Mouse (Mus musculus): ENCODE measurements at regions not wholly inside any gene's neighbourhood (a gene's known extent, or its start where the extent isn't known, plus 50 kb on each side); places are given as distances from the start of the nearest gene placed in this dataset.
"Not testable (repeated sequence)": the region's sequence is repeated elsewhere in the genome, so short reads cannot be mapped to it uniquely, and the experiment has no call there.

- DNase-seq, result no peak
These were observed 52.4 kb upstream of the Plxna2 start for GRCm38 (mm10) chr1:194565574-194565973.

DNA sequence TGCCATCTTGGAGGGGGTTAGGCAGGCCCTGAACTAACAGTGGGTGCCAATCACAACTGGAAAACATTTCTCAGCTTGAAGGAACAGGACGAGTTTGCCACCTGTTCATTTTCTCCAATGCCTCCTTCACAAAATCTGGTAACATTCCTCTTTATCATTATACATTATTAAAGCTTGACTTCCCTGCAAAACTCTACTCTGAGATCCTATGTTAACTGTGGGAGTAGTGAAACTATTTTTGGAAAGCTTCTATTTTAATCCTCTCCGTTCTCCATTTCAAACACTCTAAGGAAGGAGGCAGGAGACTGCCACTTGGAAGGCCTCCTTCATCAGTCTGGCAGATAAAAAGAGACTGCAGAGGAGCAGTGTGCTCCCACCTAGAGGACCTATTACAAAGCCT is 54.1 kb upstream of the Plxna2 start:
- no peak for DNase-seq

DNA sequence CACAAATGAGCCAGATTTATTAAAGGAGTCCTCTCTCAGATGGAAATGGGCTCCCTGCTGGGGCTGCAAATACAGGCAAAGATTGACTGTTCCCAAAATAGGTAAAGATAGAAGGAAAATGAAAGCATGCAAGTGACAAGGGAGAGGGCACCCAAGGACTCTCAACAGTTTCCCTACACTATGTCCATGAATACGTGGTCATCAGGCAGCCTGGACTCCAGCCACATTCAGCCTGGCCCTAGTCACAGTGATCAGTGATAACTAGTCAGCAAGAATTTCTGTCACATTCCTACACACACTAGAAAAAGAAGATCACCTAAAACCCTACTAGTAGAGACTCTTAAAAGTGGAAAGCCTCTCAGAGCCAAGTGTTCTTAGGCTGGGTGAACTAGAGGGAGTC is 56.9 kb upstream of the Plxna2 start:
- peak; percentile 17 for DNase-seq

- peak; percentile 46 for DNase-seq
These were observed 69.4 kb upstream of the Plxna2 start for GRCm38 (mm10) chr1:194548661-194549060.

GRCm38 (mm10) chr1:194548243-194548642 is 69.8 kb upstream of the Plxna2 start:
- no peak for DNase-seq

DNA sequence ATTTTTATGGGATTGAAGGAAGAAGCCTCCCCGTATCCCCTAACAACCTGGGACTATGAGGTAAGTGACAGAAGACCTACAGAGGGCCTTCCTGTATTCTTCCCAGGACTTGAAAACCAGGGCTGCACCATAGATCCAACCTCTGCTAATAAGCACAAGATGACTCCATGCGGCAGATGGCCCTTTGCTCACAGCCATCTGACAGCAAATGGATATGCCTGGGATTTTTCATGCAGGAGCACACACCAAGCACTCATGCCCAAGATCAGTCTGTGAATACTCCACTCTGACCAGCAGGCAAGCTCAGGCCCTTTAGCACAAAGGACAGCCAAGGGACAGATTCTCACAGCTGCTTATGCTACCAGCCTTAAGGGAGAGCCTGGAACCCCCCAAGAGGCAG is 77.1 kb upstream of the Plxna2 start:
- DNase-seq, result no peak

- DNase-seq, result no peak
These were observed 90.5 kb upstream of the Plxna2 start for GRCm38 (mm10) chr1:194527342-194528165.

DNA sequence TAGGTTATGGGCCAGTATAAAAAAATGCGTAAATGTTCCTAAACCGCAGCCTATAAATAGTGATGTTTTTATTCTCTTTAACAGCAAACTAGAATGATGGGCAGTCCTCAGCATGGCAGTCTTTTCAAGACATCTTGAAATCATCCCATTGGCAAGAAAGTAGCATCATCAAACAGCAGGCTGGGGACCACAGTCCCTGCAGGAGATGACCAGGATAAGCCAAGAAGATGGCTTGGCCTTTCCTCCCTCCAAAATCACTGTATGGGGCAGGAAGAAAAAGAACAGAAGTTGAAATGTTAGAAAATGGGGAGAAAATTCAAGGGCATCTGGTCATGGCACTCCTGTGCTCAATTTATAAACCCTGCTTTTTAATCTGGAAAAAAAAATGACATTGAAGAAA is 93.0 kb upstream of the Plxna2 start:
- no peak for DNase-seq

DNA sequence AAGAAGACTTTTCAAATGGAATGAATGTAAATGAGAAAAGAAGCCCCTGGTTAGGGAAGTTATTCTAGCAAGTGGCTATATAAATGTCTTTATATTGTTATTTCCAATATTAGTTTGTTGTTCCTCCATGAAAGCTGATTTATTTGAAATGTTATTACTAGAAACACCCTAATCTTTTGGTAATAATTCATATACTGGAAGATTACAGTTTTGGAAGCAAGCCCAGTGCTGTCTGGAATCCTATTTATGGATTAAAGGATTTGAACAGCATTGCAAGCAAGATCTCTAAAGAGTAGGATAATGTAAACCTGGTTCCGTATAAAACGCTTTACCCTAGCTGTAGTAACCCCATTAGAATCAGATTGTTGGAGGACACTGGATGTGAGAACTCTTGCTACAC is 96.8 kb upstream of the Plxna2 start:
- DNase-seq, result no peak

GRCm38 (mm10) chr1:194519509-194520220 is 98.4 kb upstream of the Plxna2 start:
- no peak for DNase-seq

GRCm38 (mm10) chr1:194516136-194516535 is 101.9 kb upstream of the Plxna2 start:
- no peak for DNase-seq

- DNase-seq, result no peak
These were observed 109.7 kb upstream of the Plxna2 start for GRCm38 (mm10) chr1:194508314-194508713.

DNA sequence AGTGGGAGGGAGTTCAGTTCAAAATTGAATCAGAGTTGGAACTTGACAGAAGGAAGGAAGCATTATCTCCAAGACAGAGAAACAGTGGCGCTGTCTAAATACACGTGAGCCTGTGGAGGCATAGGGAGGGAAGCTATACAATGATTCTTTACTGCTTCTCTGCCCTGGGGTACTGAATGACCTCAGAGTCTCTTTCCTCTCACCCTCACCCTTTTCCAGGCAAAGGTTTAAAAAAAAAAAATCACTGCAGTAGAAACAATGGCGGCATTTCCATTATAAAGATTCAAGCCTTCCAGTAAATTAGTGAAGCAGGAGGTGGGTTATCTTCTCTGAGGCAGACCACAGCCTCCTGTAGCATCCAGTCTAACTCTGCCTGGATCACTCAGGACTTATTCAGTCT is 112.2 kb upstream of the Plxna2 start:
- DNase-seq, result no peak

- no peak for DNase-seq
These were observed 113.8 kb upstream of the Plxna2 start for GRCm38 (mm10) chr1:194504207-194504606.

DNA sequence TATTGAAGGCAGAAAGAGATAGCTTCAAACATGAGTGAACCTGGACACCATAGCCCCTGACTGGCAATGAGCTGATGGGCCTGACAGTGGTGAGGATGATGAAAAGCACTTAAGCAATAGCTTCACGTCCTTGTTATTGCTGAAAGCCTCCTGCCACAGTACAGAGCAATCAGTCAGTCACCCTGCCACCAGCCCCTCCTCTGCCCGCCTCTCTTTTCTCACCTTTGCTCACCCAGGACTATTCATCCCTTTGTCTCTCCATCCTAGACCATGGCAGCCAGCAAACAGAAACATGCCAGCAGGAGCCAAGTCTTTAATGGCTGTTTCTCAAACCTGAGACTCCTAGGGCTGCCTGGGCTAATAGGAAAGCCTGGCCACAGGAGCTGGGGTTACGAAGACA is 114.5 kb upstream of the Plxna2 start:
- DNase-seq, result peak; percentile 14

GRCm38 (mm10) chr1:194496424-194496823 is 121.6 kb upstream of the Plxna2 start:
- DNase-seq, result no peak

DNA sequence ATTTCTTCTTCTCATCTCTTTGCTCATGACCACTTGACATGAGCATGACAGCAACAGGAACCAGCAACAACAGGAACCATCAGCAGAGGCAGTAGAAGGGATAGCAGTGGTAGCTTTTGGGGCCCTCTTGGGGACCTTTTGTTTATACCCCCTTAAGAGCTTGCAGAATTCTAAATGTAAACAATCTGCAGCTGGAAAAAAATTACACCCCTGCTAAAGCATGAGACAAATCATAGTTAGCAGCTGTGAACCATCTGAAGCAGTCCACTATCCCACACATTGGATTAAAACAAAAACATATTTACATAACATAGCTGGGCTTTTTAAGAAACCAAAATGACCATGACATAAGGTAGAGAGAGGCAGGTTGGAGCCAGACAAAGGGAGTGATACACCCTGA is 126.9 kb upstream of the Plxna2 start:
- DNase-seq, result no peak

GRCm38 (mm10) chr1:194488126-194488525 is 129.9 kb upstream of the Plxna2 start:
- no peak for DNase-seq

GRCm38 (mm10) chr1:194482717-194483059 is 135.3 kb upstream of the Plxna2 start:
- DNase-seq, result no peak

- peak; percentile 85 for DNase-seq
These were observed 135.9 kb upstream of the Plxna2 start for GRCm38 (mm10) chr1:194482001-194482716.

GRCm38 (mm10) chr1:194471281-194471680 is 146.7 kb upstream of the Plxna2 start:
- DNase-seq, result not testable (repeated sequence)

DNA sequence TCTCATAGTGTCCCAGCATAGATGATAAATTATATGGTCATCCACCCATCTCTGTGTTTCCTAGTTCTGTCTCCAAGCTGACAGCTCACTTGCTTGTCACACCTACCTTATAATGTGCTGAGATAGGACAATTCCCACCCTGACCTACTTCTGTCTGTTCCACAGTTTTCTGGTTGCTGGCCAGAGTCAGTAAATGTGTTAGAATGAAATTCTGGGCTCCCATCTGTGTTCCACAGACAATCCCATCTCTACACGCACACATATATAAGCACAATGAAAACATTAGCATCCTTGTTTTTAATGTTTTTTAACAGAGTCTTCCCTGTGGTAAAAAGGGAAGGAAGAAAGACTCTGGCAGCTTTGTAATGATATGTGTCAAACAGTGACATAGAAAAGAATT is 165.5 kb upstream of the Plxna2 start:
- DNase-seq, result no peak

DNA sequence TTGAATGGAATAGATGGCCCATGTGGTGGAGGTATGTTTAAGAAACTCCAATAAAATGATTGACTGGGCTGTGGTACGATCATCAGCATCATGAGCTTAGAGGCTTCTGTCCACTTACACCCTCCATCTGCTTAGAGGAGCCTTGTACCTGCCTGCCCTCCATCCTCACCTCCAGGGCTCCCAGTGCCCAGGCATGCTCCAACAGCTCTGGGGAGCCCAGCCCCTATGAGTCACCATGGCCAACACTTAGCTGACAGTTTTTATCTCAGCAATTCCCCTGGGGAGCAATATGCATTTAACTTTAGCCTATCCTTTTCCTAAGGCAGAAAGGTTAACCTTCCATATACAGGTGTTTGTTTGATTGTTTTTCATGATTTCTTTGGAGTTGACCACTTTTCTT is 174.3 kb upstream of the Plxna2 start:
- no peak for DNase-seq
